Mouse (Mus musculus) bone marrow, adult 2 months (tissue): ENCODE measurements around the gene 4930442H23Rik.

Source experiments
- CTCF ChIP-seq: fragments of 200-500 bp; IDR thresholded peaks from 2 replicates; pipeline ENCODE4 v1.5.1; 2011; ENCODE audit warnings: low read length, control low read depth; ENCODE audit not compliant: control insufficient read depth, insufficient read depth
- POLR2A ChIP-seq: fragments of 200-500 bp; IDR thresholded peaks from 2 replicates; pipeline ENCODE4 v1.6.1; 2011; ENCODE audit warnings: low read depth, mild to moderate bottlenecking, control low read depth, low read length, borderline replicate concordance; ENCODE audit not compliant: control insufficient read depth

DNA sequence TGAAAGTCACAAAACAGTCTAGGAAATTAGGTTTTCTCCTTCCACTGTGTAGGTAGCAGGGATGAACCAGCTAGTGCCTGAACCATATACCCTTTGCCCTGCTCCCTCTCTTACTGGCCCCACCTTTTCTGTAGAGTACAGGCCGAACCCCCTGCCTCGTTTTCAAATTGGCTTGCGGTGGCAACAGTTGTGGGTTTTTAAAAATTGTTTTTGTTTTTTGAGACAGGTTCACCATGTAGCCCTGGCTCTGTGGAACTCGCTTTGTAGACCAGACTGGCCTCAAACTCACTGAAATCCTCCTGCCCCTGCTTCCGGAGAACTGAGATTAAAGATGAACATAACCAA, 15.6 kb downstream of the 4930442H23Rik start:
- no peak for TF ChIP-seq POLR2A
- TF ChIP-seq CTCF = no peak
